Mouse (Mus musculus) midbrain, embryonic 10.5 days (tissue): Measurements from ENCODE around the gene Hist2h2aa1. TPM values are rescaled to one million over a fixed set of nuclear protein-coding genes. Genes with fewer than 3 reads are reported as not detected.
"Not testable (repeated sequence)": the region's sequence is repeated elsewhere in the genome, so short reads cannot be mapped to it uniquely, and the experiment has no call there.

Experiments
- DNase-seq: peaks from one replicate; pipeline ENCODE4 v3.0.0-alpha.2; 2017; ENCODE audit warnings: low spot score
- H3K27ac ChIP-seq: fragments of 300-500 bp; sonication (generic); replicated peaks from 2 replicates; pipeline ENCODE4 v1.5.1; 2016; ENCODE audit warnings: mild to moderate bottlenecking
- H3K27me3 ChIP-seq: fragments of 300-500 bp; sonication (generic); 2 replicates; pipeline ENCODE4 v1.6.1; 2016; ENCODE audit warnings: low read depth, mild to moderate bottlenecking; ENCODE audit not compliant: poor library complexity, severe bottlenecking
- H3K36me3 ChIP-seq: fragments of 300-500 bp; sonication (generic); 2 replicates; pipeline ENCODE4 v1.6.1; 2016; ENCODE audit warnings: mild to moderate bottlenecking, moderate library complexity
- H3K4me1 ChIP-seq: fragments of 300-500 bp; sonication (generic); 2 replicates; pipeline ENCODE4 v1.6.1; 2016
- H3K4me3 ChIP-seq: fragments of 300-500 bp; sonication (generic); 2 replicates; pipeline ENCODE4 v1.5.1; 2016; ENCODE audit warnings: mild to moderate bottlenecking, moderate library complexity
- H3K9me3 ChIP-seq: fragments of 300-500 bp; sonication (generic); replicated peaks from 2 replicates; pipeline ENCODE4 v1.6.1; 2016; ENCODE audit warnings: mild to moderate bottlenecking
- WGBS: fragments of 180-500 bp; shearing (Covaris S2); methylation state at CpG from one replicate; pipeline ENCODE4 v1.1.7; 2016; 5-methylcytosine and 5-hydroxymethylcytosine counted together
- polyA plus RNA-seq: library from polyadenylated mRNA; unstranded; fragments of >200 nt; fragmentation: Nextera tagmentation; extraction: Ambion mirVana; gene quantifications from 2 replicates; pipeline ENCODE4 v1.2.1, GENCODE M21; 2016

Gene Hist2h2aa1
- polyA plus RNA-seq, 1 experiment from 2014 or later, result 13.7 TPM

DNA sequence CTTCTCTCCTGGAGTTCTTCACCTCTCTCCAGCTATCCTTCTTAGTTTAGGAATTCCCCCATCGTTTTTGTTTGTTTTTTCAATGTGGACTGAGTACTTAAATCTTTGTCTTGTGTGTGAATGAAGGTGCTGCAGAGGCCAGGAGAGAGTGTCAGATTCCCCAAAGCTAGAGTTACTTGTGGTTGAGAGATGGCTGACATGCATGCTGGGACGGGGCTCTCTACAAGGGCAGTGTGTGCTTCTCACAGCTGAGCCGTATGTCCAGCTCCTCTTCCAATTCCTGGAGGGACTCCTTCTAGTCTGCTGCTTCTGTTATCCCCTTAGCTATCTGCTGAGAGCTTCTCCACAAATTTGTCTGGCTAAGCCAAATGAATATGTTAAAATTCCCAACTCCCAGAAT, 9.5 kb upstream of the Hist2h2aa1 start:
- Histone ChIP-seq H3K27me3 (no peaks in the 10 kb centered on the region), H3K4me1 (peaks cover 20% of the 10 kb centered on the region), H3K27ac (no peak overlapping the region), H3K9me3 (no peaks in the 10 kb centered on the region), H3K4me3 (0 out of 2 replicates have a peak overlapping the region, but pooled peaks have one; percentile 8), H3K36me3 (no peaks in the 10 kb centered on the region)
- WGBS, result 73% methylated on average over 3 of the region's 3 CpGs
- DNase-seq, result no peak

DNA sequence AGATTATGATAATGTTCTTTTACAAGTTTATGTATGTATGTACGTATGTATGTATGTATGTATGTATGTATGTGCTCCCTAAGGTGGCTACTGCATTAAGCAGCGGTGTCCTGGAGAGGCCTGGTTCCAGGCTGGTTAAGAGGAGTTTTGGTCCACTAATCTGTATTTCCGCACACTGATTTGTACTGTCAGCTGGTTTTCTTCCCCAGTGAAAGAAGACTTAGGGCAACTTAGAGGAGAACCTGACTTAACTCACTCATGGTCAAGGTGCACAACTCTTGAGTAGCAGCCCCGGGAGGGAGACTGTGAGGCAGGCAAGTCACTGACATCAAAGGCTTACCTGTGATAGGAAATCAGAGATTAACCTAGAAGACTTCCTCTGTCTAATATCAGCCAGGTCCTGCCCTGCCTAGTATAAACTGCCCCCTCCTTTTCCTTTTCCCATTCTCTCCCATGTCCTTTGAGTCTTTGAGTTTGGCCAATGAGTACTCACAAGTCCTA, 8.4 kb upstream of the Hist2h2aa1 start:
- Histone ChIP-seq H3K36me3 (no peaks in the 10 kb centered on the region), H3K27ac (peak overlapping the region; percentile 93)
- no peak for DNase-seq

DNA sequence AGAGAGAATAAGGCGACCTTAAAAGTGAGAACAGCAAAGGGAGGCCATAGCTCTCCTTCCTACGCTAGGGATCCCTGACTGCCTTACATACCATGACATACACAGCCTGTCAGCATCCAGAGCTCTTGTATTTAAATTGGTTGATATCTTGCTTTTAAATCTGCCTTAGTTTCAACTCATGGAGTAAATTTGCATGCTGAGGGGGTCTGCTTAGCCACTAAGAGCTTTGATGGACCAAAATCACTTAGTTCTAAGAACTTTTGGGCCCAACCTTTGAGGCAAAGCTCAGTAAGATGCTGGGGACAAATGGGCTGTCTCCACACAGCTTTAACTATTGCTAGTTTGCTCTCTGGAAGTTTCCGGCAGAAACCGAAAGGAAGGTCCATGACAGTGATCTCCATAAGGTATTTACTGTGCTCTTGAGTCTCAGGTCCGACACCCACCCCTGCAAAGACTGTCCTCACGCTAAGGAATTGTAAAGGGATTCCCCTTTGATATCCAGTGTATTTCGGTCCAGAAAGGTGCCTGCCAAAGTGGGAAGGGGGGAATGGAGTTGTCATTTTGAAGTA, 7.9 kb upstream of the Hist2h2aa1 start:
- Histone ChIP-seq H3K27me3 (no peaks in the 10 kb centered on the region), H3K4me3 (peak overlapping the region; percentile 65), H3K4me1 (peaks cover 23% of the 10 kb centered on the region), H3K9me3 (no peaks in the 10 kb centered on the region), H3K27ac (peak overlapping the region; percentile 93), H3K36me3 (no peaks in the 10 kb centered on the region)
- DNase-seq, result peak; percentile 52
- 32% methylated on average over 7 of the region's 7 CpGs for WGBS

More for the DNA sequence above, 8.4 kb upstream of the Hist2h2aa1 start:
- 83% methylated on average over 4 of the region's 4 CpGs for WGBS
- Histone ChIP-seq H3K27me3 (no peaks in the 10 kb centered on the region), H3K9me3 (no peaks in the 10 kb centered on the region), H3K4me1 (peaks cover 23% of the 10 kb centered on the region), H3K4me3 (peak overlapping the region; percentile 65)

DNA sequence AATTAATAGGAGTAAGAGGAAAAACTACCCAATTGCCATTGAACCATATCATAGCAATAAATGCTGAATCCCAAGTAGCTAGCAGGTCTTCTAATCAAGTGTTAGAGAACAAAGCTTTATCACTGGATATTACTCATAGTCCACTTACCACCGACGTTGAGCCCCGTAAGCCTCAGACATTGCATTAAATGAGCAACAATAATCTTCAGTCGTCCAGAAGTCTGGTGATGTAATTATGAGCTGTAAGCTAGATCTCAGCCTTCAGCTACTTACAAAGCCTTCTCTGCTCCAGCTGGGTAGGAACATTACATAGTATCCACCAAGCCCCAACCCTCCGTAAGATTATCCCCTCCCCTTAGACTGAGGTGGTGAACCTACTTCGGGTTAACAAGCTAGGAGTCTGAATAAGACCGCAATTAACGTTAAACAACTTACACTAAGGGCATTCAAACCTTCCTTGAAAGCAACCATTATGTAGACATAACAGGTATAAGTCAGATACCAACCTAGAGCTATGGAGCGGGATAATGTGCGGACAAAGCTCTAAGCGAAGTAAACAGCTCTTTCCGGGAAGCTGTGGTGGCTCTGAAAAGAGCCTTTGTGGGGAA, 7.3 kb upstream of the Hist2h2aa1 start:
- H3K27me3 ChIP-seq, result no peaks in the 10 kb centered on the region
- H3K4me1 ChIP-seq, result peaks cover 23% of the 10 kb centered on the region
- peak overlapping the region; percentile 65 for H3K4me3 ChIP-seq
- peak; percentile 38 for DNase-seq
- H3K9me3 ChIP-seq, result no peaks in the 10 kb centered on the region
- 1% methylated on average over 12 of the region's 12 CpGs for WGBS
- no peaks in the 10 kb centered on the region for H3K36me3 ChIP-seq
- H3K27ac ChIP-seq, result peak overlapping the region; percentile 93

DNA sequence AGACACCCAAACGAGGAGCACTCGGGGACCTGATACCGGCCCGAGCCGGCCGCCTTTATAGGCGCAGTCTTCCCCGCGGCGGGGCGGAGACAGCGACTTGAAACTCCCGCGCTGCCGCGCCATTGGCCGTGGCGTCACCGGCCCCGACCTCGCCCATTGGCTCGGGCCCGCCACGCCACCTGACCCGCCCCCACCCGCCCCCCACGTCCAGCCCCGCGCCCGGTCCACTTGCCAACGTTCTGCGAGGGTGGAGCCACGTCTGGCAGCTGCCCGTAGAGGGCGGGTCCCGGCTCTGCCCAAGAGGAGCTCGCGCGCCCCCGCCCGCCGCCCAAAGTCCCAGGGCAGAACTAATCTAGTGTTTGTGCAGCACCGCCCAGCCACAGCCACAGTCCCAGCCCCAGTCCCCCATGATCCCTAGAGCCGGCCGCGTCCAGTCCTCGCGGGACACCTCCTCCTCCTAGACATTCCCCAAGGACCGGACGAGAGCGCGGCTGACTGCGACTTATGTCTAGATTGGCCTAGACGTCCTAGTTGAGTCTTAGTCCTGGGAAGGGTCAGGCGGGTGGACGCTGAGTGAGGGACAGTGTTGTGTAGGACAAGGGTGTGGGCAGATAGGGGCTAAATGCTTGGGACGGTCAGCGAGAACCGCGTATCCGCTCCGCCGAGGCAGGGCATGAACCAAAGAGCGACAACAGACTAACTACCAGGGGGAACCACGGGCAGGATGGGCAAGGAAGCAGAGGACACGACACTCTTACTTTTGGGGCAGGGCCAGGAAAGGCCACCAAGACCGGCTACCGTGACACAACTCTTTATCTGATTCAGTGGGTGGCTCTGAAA, 6.1 kb upstream of the Hist2h2aa1 start, which contains the start of gene Hist2h3c2:
TSS of gene Hist2h3c2 (minus strand) at position 174 of the 840 bp plus-strand sequence.
- not testable (repeated sequence) for DNase-seq, H3K9me3 ChIP-seq, H3K36me3 ChIP-seq, H3K27me3 ChIP-seq
- Histone ChIP-seq H3K27ac (peak within 1 kb of the TSS; percentile 93), H3K4me3 (peak within 1 kb of the TSS; percentile 65), H3K4me1 (peaks cover 30% of the 10 kb centered on the region)
- WGBS, result under 1% methylated on average over 17 of the region's 68 CpGs

DNA sequence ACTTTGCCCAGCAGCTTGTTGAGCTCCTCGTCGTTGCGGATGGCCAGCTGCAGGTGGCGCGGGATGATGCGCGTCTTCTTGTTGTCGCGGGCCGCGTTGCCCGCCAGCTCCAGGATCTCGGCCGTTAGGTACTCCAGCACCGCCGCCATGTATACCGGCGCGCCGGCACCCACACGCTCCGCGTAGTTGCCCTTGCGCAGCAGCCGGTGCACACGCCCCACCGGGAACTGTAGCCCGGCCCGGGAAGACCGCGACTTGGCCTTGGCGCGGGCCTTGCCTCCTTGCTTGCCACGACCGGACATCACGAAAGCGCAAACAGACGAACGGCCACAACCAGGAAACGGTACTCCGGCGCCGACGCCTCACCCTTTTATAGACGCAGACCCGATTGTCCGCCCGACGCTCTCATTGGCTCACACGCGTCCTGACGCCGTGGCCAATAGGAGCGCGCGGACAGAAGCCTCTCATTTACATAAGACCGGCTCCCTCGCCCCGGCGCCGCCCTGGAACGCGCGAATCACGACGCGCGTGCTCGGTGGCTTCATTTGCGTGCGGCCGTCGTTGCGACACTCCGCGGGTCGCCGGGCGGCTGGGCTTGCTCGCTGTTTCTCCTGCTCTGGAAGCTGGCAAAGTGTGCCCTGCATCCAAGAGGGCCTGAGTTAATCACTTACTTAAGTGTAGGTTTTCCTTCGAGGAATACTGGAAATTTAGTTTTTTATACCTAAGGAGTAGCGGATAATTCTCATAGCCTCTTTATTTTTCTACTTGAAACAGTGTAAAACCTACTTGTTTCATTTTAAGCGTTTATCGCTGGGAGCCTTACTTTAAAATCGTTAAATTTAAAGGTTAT, 5.1 kb upstream of the Hist2h2aa1 start, which contains the start of gene Hist2h2aa2:
TSS of gene Hist2h2aa2 (minus strand) at position 328 of the 850 bp plus-strand sequence.
- Histone ChIP-seq H3K27ac (peak within 1 kb of the TSS; percentile 98), H3K4me1 (peaks cover 39% of the 10 kb centered on the region), H3K4me3 (peak within 1 kb of the TSS; percentile 48)
- DNase-seq, result peak; percentile 77
- not testable (repeated sequence) for H3K36me3 ChIP-seq, H3K27me3 ChIP-seq, H3K9me3 ChIP-seq
- WGBS, result 4% methylated on average over 44 of the region's 85 CpGs

DNA sequence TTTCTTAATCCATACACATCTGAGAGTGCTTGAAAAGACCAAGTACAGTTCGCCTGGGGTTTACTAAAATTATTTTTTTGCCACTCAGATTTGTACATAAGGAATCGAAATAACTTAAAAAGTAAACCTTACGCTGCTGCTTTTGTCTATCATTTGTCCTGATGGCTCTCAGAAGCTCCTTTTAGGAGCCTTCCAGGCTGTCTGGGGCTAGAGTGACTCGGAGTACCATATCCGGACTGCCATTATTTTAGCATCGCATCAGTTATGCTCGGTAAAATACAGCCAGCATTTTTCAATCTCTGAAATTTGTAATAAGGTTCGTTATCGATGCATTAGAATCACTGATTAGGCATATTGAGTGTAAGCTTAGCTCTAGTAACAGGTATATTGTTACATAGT, 4.5 kb upstream of the Hist2h2aa1 start:
- Histone ChIP-seq H3K4me3 (peak overlapping the region; percentile 40), H3K36me3 (no peaks in the 10 kb centered on the region), H3K27me3 (no peaks in the 10 kb centered on the region), H3K4me1 (peaks cover 39% of the 10 kb centered on the region), H3K9me3 (no peaks in the 10 kb centered on the region), H3K27ac (peak overlapping the region; percentile 98)
- WGBS, result 79% methylated on average over 9 of the region's 9 CpGs
- no peak for DNase-seq

DNA sequence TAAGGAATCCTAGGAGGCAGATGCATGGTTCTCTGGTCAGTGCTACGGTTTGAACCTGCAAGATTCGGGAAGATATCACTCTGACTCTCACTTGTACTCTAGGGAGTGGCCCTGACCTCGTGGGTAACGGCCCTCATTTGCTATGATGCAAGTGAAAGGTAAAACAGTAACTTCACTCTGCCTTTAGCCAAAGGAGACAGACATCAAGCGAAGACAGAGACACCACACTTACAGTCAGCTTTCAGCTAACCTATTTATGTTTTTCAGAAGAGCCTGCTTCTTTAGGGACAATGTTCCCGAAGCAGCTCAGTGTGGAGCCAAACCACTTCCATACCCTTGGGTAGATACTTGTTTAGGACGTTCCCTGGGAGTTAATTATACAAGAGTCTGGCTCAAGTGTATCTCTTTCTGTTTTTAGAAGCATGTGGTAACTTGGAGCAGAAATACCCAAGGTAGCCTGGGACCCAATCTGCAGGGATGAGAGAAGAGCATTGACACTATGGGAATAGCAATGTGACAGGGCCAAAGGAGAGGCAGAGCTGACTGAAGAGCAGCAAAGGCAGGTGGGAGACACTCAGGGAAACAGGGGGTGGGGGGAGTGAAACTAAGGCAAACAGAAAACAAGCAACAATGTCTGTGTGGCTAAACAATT, 1.2 kb upstream of the Hist2h2aa1 start:
- H3K27ac ChIP-seq, result peak overlapping the region; percentile 98
- no peaks in the 10 kb centered on the region for H3K27me3 ChIP-seq
- H3K36me3 ChIP-seq, result no peaks in the 10 kb centered on the region
- H3K9me3 ChIP-seq, result no peaks in the 10 kb centered on the region
- no peak for DNase-seq
- WGBS, result 86% methylated on average over 7 of the region's 7 CpGs
- peaks cover 40% of the 10 kb centered on the region for H3K4me1 ChIP-seq
- peak overlapping the region; percentile 62 for H3K4me3 ChIP-seq

DNA sequence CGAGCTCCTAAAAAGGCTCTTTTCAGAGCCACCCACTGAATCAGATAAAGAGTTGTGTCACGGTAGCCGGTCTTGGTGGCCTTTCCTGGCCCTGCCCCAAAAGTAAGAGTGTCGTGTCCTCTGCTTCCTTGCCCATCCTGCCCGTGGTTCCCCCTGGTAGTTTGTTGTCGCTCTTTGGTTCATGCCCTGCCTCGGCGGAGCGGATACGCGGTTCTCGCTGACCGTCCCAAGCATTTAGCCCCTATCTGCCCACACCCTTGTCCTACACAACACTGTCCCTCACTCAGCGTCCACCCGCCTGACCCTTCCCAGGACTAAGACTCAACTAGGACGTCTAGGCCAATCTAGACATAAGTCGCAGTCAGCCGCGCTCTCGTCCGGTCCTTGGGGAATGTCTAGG, 721 bp downstream of the Hist2h2aa1 start:
- peak overlapping the region; percentile 47 for H3K4me3 ChIP-seq

DNA sequence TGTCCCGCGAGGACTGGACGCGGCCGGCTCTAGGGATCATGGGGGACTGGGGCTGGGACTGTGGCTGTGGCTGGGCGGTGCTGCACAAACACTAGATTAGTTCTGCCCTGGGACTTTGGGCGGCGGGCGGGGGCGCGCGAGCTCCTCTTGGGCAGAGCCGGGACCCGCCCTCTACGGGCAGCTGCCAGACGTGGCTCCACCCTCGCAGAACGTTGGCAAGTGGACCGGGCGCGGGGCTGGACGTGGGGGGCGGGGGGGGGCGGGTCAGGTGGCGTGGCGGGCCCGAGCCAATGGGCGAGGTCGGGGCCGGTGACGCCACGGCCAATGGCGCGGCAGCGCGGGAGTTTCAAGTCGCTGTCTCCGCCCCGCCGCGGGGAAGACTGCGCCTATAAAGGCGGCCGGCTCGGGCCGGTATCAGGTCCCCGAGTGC, 1.1 kb downstream of the Hist2h2aa1 start, which contains the start of gene Hist2h3c1:
TSS of gene Hist2h3c1 (plus strand) at position 259 of the 430 bp plus-strand sequence.
- H3K4me3 ChIP-seq, result peak within 1 kb of the TSS; percentile 61
- H3K27ac ChIP-seq, result peak within 1 kb of the TSS; percentile 89
- DNase-seq, H3K36me3 ChIP-seq, H3K27me3 ChIP-seq, H3K9me3 ChIP-seq: not testable (repeated sequence)
- H3K4me1 ChIP-seq, result peaks cover 34% of the 10 kb centered on the region
- 3% methylated on average over 12 of the region's 47 CpGs for WGBS

More for the DNA sequence above, 721 bp downstream of the Hist2h2aa1 start:
- H3K27me3 ChIP-seq, DNase-seq, H3K36me3 ChIP-seq, H3K9me3 ChIP-seq: not testable (repeated sequence)
- H3K4me1 ChIP-seq, result peaks cover 35% of the 10 kb centered on the region
- under 1% methylated on average over 10 of the region's 21 CpGs for WGBS
- peak overlapping the region; percentile 80 for H3K27ac ChIP-seq

DNA sequence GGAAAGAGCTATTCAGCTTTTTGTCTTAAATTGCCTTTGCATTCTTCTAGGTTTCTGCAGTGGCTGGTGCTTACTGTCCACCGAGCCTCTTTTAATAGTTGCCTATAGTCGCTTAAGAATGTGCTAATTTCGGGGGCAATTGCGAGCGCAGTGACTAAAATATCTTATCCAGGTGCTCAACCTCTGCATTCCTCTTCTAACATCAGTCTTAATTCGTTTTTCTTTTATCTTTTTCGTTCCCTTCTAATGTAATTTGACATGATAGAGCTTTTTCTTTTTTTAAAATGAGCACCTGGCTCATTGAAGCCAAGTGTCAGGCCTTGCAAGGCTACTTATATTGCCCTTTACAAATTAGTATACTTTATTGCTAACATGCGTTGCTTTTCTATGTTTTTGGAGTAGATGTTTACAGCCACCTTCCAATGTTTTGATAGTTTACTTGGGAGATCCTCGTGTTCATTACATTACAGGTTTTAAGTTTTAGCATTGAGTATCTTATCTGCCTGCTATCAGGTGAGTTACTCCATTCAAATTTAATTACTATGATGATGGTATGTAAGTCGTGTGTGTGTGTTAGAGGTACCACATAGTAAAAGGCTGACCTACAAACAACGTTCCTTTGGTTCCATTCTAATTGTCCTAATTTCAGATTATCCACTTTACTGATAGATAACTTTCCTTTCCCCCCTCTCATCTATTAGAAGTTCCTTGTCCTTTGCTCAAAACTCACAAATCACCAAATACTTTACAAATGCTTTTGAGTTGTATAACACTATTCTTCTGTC, 2.3 kb downstream of the Hist2h2aa1 start:
- no peaks in the 10 kb centered on the region for H3K27me3 ChIP-seq
- no peaks in the 10 kb centered on the region for H3K9me3 ChIP-seq
- H3K36me3 ChIP-seq, result no peaks in the 10 kb centered on the region
- peak overlapping the region; percentile 89 for H3K27ac ChIP-seq
- WGBS, result 4% methylated on average over 11 of the region's 11 CpGs
- H3K4me3 ChIP-seq, result peak overlapping the region; percentile 61
- DNase-seq, result peak; percentile 42
- H3K4me1 ChIP-seq, result peaks cover 34% of the 10 kb centered on the region
